Mouse (Mus musculus) ES-E14 (cell line): Measurements from ENCODE around the gene A830018L16Rik.

ENCODE experiments used
- CHD2 ChIP-seq: IDR thresholded peaks from 2 replicates; pipeline ENCODE4 v1.6.1; 2014; ENCODE audit warnings: mild to moderate bottlenecking, low read depth, low read length, inconsistent platforms
- HCFC1 ChIP-seq: IDR thresholded peaks from 2 replicates; pipeline ENCODE4 v1.6.1; 2012; ENCODE audit warnings: low read length, inconsistent platforms, borderline replicate concordance; ENCODE audit not compliant: insufficient read depth
- MAFK ChIP-seq: IDR thresholded peaks from 2 replicates; pipeline ENCODE4 v1.6.1; 2014; ENCODE audit warnings: mild to moderate bottlenecking, low read depth, low read length, inconsistent platforms; ENCODE audit not compliant: insufficient read depth
- ZC3H11A ChIP-seq: IDR thresholded peaks from 2 replicates; pipeline ENCODE4 v1.6.1; 2012; ENCODE audit warnings: low read depth, mild to moderate bottlenecking, inconsistent platforms, low read length, borderline replicate concordance
- ZNF384 ChIP-seq: IDR thresholded peaks from 2 replicates; pipeline ENCODE4 v1.6.1; 2012; ENCODE audit warnings: low read depth, low read length, inconsistent platforms

DNA sequence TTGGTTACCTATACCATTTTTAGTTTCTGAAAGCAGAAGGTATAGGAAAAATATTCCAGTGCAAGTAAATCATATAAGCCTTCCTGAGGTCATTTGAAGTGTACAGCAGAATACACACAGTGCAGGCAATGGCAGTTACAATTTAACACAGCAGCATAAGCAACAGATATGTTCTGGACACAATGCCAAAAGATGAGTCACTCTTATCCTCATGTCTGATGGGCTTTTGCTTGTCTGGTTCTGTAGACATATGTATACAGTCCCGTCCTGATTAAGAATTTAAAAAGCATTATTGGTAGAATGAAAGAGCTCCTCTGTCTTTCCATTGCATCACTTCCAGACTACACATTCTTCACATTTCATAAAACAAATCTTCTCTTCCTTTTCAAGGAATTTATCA lies 374.4 kb downstream of the A830018L16Rik start:
- no peak for TF ChIP-seq ZNF384
- TF ChIP-seq CHD2 = no peak
- no peak for TF ChIP-seq MAFK
- no peak for TF ChIP-seq ZC3H11A
- TF ChIP-seq HCFC1 = no peak
